Mouse (Mus musculus) embryonic facial prominence, embryonic 12.5 days (tissue): ENCODE data around the gene Slc51a. TPM values are rescaled to one million over a fixed set of nuclear protein-coding genes. Genes with fewer than 3 reads are reported as not detected.

Experiments used
- ATAC-seq: fragments of 200-750 bp; cut with Nextera tagmentation; 2 replicates; pipeline ENCODE4 v1.8.0; 2017; ENCODE audit not compliant: insufficient number of reproducible peaks, insufficient read depth, low FRiP score, low TSS enrichment
- H3K27ac ChIP-seq: fragments of 300-500 bp; sonication (generic); 2 replicates; pipeline ENCODE4 v1.5.1; 2016; ENCODE audit warnings: mild to moderate bottlenecking
- H3K27me3 ChIP-seq: fragments of 300-500 bp; sonication (generic); 2 replicates; pipeline ENCODE4 v1.6.1; 2016; ENCODE audit warnings: mild to moderate bottlenecking, moderate library complexity
- H3K36me3 ChIP-seq: fragments of 300-500 bp; sonication (generic); 2 replicates; pipeline ENCODE4 v1.6.1; 2016; ENCODE audit warnings: mild to moderate bottlenecking
- H3K4me1 ChIP-seq: fragments of 300-500 bp; sonication (generic); 2 replicates; pipeline ENCODE4 v1.6.1; 2016
- H3K4me2 ChIP-seq: fragments of 300-500 bp; sonication (generic); replicated peaks from 2 replicates; pipeline ENCODE4 v1.6.1; 2016; ENCODE audit warnings: mild to moderate bottlenecking, moderate library complexity
- H3K4me3 ChIP-seq: fragments of 300-500 bp; sonication (generic); 2 replicates; pipeline ENCODE4 v1.5.1; 2016; ENCODE audit warnings: mild to moderate bottlenecking
- H3K9ac ChIP-seq: fragments of 300-500 bp; sonication (generic); 2 replicates; pipeline ENCODE4 v1.6.1; 2016; ENCODE audit warnings: mild to moderate bottlenecking, moderate library complexity
- H3K9me3 ChIP-seq: fragments of 300-500 bp; sonication (generic); 2 replicates; pipeline ENCODE4 v1.6.1; 2016; ENCODE audit warnings: mild to moderate bottlenecking, moderate library complexity
- WGBS: fragments of 180-500 bp; shearing (Covaris S2); methylation state at CpG from one replicate; pipeline ENCODE4 v1.1.7; 2016; 5-methylcytosine and 5-hydroxymethylcytosine counted together
- polyA plus RNA-seq: library from polyadenylated mRNA; unstranded; fragments of >200 nt; fragmentation: Nextera tagmentation; extraction: Ambion mirVana; gene quantifications from 2 replicates; pipeline ENCODE4 v1.2.1, GENCODE M21; 2016

The Slc51a gene
- polyA plus RNA-seq, 1 experiment from 2014 or later = 0.33 TPM

GRCm38 (mm10) chr16:32485209-32485608 lies 2.5 kb downstream of the Slc51a start:
- Histone ChIP-seq H3K27me3 (no peaks in the 10 kb centered on the region), H3K9me3 (no peaks in the 10 kb centered on the region), H3K4me1 (peaks cover 12% of the 10 kb centered on the region; the same call in 1 of the 2 replicates), H3K4me3 (no peak overlapping the region), H3K27ac (no peak overlapping the region), H3K36me3 (no peaks in the 10 kb centered on the region), H3K9ac (no peak overlapping the region), H3K4me2 (no peak overlapping the region)
- no peak for ATAC-seq
- WGBS = 80% methylated on average over 2 of the region's 2 CpGs

- Histone ChIP-seq H3K4me1 (peaks cover 12% of the 10 kb centered on the region; the same call in 1 of the 2 replicates), H3K36me3 (no peaks in the 10 kb centered on the region), H3K27me3 (no peaks in the 10 kb centered on the region), H3K9ac (no peak overlapping the region), H3K27ac (no peak overlapping the region), H3K9me3 (no peaks in the 10 kb centered on the region), H3K4me2 (no peak overlapping the region), H3K4me3 (no peak overlapping the region)
- 30% methylated on average over 7 of the region's 7 CpGs for WGBS
- peak; percentile 52; the same call in 1 of the 2 replicates for ATAC-seq
Observed at GRCm38 (mm10) chr16:32484431-32484871, 3.2 kb downstream of the Slc51a start.

- ATAC-seq = no peak
- Histone ChIP-seq H3K9me3 (no peaks in the 10 kb centered on the region), H3K36me3 (no peaks in the 10 kb centered on the region), H3K4me1 (0 out of 2 replicates have a peak, but pooled peaks cover 3% of the 10 kb centered on the region), H3K4me2 (no peak overlapping the region), H3K4me3 (no peak overlapping the region), H3K9ac (no peak overlapping the region), H3K27ac (no peak overlapping the region), H3K27me3 (no peaks in the 10 kb centered on the region)
- WGBS = 70% methylated on average over 2 of the region's 2 CpGs
Observed at GRCm38 (mm10) chr16:32479415-32479814, 8.3 kb downstream of the Slc51a start.

- H3K4me1 ChIP-seq = no peaks in the 10 kb centered on the region
- ATAC-seq = no peak
- 78% methylated on average over 6 of the region's 6 CpGs for WGBS
- no peak overlapping the region for H3K9ac ChIP-seq
- no peak overlapping the region for H3K4me3 ChIP-seq
- no peaks in the 10 kb centered on the region for H3K27me3 ChIP-seq
- no peak overlapping the region for H3K4me2 ChIP-seq
- no peaks in the 10 kb centered on the region; the same call in 1 of the 2 replicates for H3K36me3 ChIP-seq
- no peak overlapping the region for H3K27ac ChIP-seq
- no peaks in the 10 kb centered on the region for H3K9me3 ChIP-seq
Observed at GRCm38 (mm10) chr16:32477315-32477714, 10.4 kb downstream of the Slc51a start.

GRCm38 (mm10) chr16:32472276-32473015 lies 15.2 kb downstream of the Slc51a start:
- no peak overlapping the region for H3K27ac ChIP-seq
- H3K4me2 ChIP-seq = no peak overlapping the region
- H3K36me3 ChIP-seq = peaks cover 13% of the 10 kb centered on the region
- no peaks in the 10 kb centered on the region for H3K27me3 ChIP-seq
- H3K4me1 ChIP-seq = no peaks in the 10 kb centered on the region
- ATAC-seq = no peak
- no peak overlapping the region for H3K4me3 ChIP-seq
- no peaks in the 10 kb centered on the region for H3K9me3 ChIP-seq
- WGBS = 71% methylated on average over 7 of the region's 7 CpGs
- H3K9ac ChIP-seq = no peak overlapping the region

GRCm38 (mm10) chr16:32469404-32470105 lies 18.1 kb downstream of the Slc51a start:
- Histone ChIP-seq H3K4me1 (no peaks in the 10 kb centered on the region), H3K27me3 (no peaks in the 10 kb centered on the region), H3K9ac (no peak overlapping the region), H3K4me2 (no peak overlapping the region), H3K27ac (no peak overlapping the region), H3K9me3 (no peaks in the 10 kb centered on the region), H3K4me3 (no peak overlapping the region), H3K36me3 (peaks cover 20% of the 10 kb centered on the region)
- WGBS = 72% methylated on average over 5 of the region's 5 CpGs
- ATAC-seq = no peak

GRCm38 (mm10) chr16:32468488-32468887 lies 19.2 kb downstream of the Slc51a start:
- Histone ChIP-seq H3K27me3 (no peaks in the 10 kb centered on the region), H3K4me2 (no peak overlapping the region), H3K36me3 (peaks cover 23% of the 10 kb centered on the region), H3K4me1 (no peaks in the 10 kb centered on the region), H3K9ac (no peak overlapping the region), H3K4me3 (no peak overlapping the region), H3K9me3 (no peaks in the 10 kb centered on the region), H3K27ac (no peak overlapping the region)
- no peak for ATAC-seq
- 49% methylated on average over 3 of the region's 3 CpGs for WGBS

- no peak for ATAC-seq
- Histone ChIP-seq H3K4me1 (no peaks in the 10 kb centered on the region), H3K27ac (no peak overlapping the region)
Observed at GRCm38 (mm10) chr16:32464908-32465307, 22.8 kb downstream of the Slc51a start.

GRCm38 (mm10) chr16:32463426-32463825 lies 24.3 kb downstream of the Slc51a start:
- peaks cover 10% of the 10 kb centered on the region; the same call in 1 of the 2 replicates for H3K36me3 ChIP-seq

More at GRCm38 (mm10) chr16:32464908-32465307, 22.8 kb downstream of the Slc51a start:
- no peak overlapping the region for H3K4me2 ChIP-seq
- H3K27me3 ChIP-seq = no peaks in the 10 kb centered on the region
- no peaks in the 10 kb centered on the region for H3K9me3 ChIP-seq
- no peak overlapping the region for H3K9ac ChIP-seq
- H3K4me3 ChIP-seq = no peak overlapping the region
- 0% methylated on average over 1 of the region's 1 CpGs for WGBS
- H3K36me3 ChIP-seq = peaks cover 11% of the 10 kb centered on the region

GRCm38 (mm10) chr16:32462950-32463349 lies 24.7 kb downstream of the Slc51a start:
- 95% methylated on average over 16 of the region's 16 CpGs for WGBS
- H3K9ac ChIP-seq = no peak overlapping the region
- H3K4me2 ChIP-seq = no peak overlapping the region
- H3K27ac ChIP-seq = no peak overlapping the region
- H3K4me3 ChIP-seq = no peak overlapping the region
- H3K27me3 ChIP-seq = no peaks in the 10 kb centered on the region
- no peaks in the 10 kb centered on the region for H3K4me1 ChIP-seq
- ATAC-seq = no peak
- H3K36me3 ChIP-seq = peaks cover 10% of the 10 kb centered on the region; the same call in 1 of the 2 replicates
- no peaks in the 10 kb centered on the region for H3K9me3 ChIP-seq

More at GRCm38 (mm10) chr16:32463426-32463825, 24.3 kb downstream of the Slc51a start:
- Histone ChIP-seq H3K27ac (no peak overlapping the region), H3K9me3 (no peaks in the 10 kb centered on the region), H3K4me1 (no peaks in the 10 kb centered on the region), H3K27me3 (no peaks in the 10 kb centered on the region), H3K9ac (no peak overlapping the region), H3K4me3 (no peak overlapping the region), H3K4me2 (no peak overlapping the region)
- 81% methylated on average over 2 of the region's 2 CpGs for WGBS
- ATAC-seq = no peak

GRCm38 (mm10) chr16:32461713-32462112 lies 26.0 kb downstream of the Slc51a start:
- Histone ChIP-seq H3K4me2 (no peak overlapping the region), H3K9me3 (no peaks in the 10 kb centered on the region), H3K9ac (no peak overlapping the region), H3K4me1 (no peaks in the 10 kb centered on the region), H3K4me3 (no peak overlapping the region), H3K27me3 (no peaks in the 10 kb centered on the region), H3K27ac (no peak overlapping the region), H3K36me3 (peaks cover 3% of the 10 kb centered on the region; the same call in 1 of the 2 replicates)
- WGBS = 82% methylated on average over 5 of the region's 5 CpGs
- ATAC-seq = no peak

- Histone ChIP-seq H3K4me3 (no peak overlapping the region), H3K4me2 (no peak overlapping the region), H3K36me3 (peaks cover 8% of the 10 kb centered on the region; the same call in 1 of the 2 replicates), H3K9me3 (no peaks in the 10 kb centered on the region), H3K27ac (no peak overlapping the region), H3K27me3 (no peaks in the 10 kb centered on the region), H3K9ac (no peak overlapping the region), H3K4me1 (no peaks in the 10 kb centered on the region)
- 60% methylated on average over 4 of the region's 4 CpGs for WGBS
- no peak for ATAC-seq
Observed at GRCm38 (mm10) chr16:32460518-32460917, 27.2 kb downstream of the Slc51a start.
